Mouse (Mus musculus) intestine, postnatal 0 days (tissue): ENCODE measurements around the gene Tprgl. TPM values are rescaled to one million over a fixed set of nuclear protein-coding genes. Genes with fewer than 3 reads are reported as not detected.

ENCODE experiments used
- ATAC-seq: fragments of 200-750 bp; cut with Nextera tagmentation; 2 replicates; pipeline ENCODE4 v1.8.0; 2017; ENCODE audit warnings: mild to moderate bottlenecking, moderate TSS enrichment, moderate library complexity
- H3K27ac ChIP-seq: fragments of 300-500 bp; sonication (generic); 2 replicates; pipeline ENCODE4 v1.5.1; 2014; ENCODE audit warnings: mild to moderate bottlenecking, low read depth, low read length, moderate library complexity
- H3K27me3 ChIP-seq: fragments of 300-500 bp; sonication (generic); replicated peaks from 2 replicates; pipeline ENCODE4 v1.6.1; 2014; ENCODE audit warnings: low read length, mixed read lengths; ENCODE audit not compliant: control insufficient read depth, insufficient read depth
- H3K36me3 ChIP-seq: fragments of 300-500 bp; sonication (generic); 2 replicates; pipeline ENCODE4 v1.6.1; 2014; ENCODE audit warnings: mild to moderate bottlenecking, moderate library complexity; ENCODE audit not compliant: control insufficient read depth, insufficient read depth
- H3K4me1 ChIP-seq: fragments of 300-500 bp; sonication (generic); replicated peaks from 2 replicates; pipeline ENCODE4 v1.6.1; 2014; ENCODE audit warnings: antibody characterized with exemption, low read length, mixed read lengths; ENCODE audit not compliant: control insufficient read depth, insufficient read depth
- H3K4me2 ChIP-seq: fragments of 300-500 bp; sonication (generic); replicated peaks from 2 replicates; pipeline ENCODE4 v1.6.1; 2014; ENCODE audit warnings: low read depth, mild to moderate bottlenecking, moderate library complexity
- H3K4me3 ChIP-seq: fragments of 300-500 bp; sonication (generic); 2 replicates; pipeline ENCODE4 v1.5.1; 2014; ENCODE audit warnings: low read depth, low read length
- H3K9ac ChIP-seq: fragments of 300-500 bp; sonication (generic); 2 replicates; pipeline ENCODE4 v1.6.1; 2014; ENCODE audit warnings: mild to moderate bottlenecking, low read depth, low read length
- H3K9me3 ChIP-seq: fragments of 300-500 bp; sonication (generic); 2 replicates; pipeline ENCODE4 v1.6.1; 2016; ENCODE audit warnings: mixed run types; ENCODE audit not compliant: control insufficient read depth
- CTCF ChIP-seq: sonication (generic); IDR thresholded peaks from 2 replicates; pipeline ENCODE4 v1.5.1; 2016; ENCODE audit warnings: low read depth, mild to moderate bottlenecking, control low read depth, antibody characterized with exemption, moderate library complexity
- WGBS: fragments of 180-500 bp; shearing (Covaris S2); extraction: QIAGEN DNeasy Blood & Tissue Kit; methylation state at CpG from one replicate; pipeline ENCODE4 v1.1.7; 2014; 5-methylcytosine and 5-hydroxymethylcytosine counted together
- polyA plus RNA-seq: library from polyadenylated mRNA; unstranded; fragments of >200 nt; fragmentation: Nextera tagmentation; extraction: Ambion mirVana; gene quantifications from 2 replicates; pipeline ENCODE4 v1.2.1, GENCODE M21; 2015

Tprgl gene
- polyA plus RNA-seq, 1 experiment from 2014 or later = 95.4 TPM

DNA sequence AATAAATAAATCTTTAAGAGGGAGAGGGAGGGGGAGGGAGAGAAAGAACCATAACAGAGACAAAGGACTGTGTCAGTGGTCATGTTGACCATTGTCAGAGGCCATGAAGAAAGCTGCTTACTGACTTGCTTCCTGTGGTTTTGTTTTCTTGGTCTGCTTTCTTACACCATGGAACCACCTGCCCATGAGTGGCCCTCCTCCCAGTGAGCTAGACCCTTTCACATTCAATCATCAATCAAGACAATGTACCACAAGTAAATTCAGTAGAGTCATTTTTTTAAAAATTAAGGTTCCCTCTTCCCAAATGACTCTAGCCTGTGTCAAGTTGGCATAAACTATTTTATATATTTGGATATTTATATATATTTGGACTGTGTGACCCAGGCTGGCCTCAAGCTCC is 30.5 kb downstream of the Tprgl start:
- Histone ChIP-seq H3K9ac (no peak overlapping the region), H3K9me3 (no peaks in the 10 kb centered on the region), H3K27ac (no peak overlapping the region), H3K4me1 (no peaks in the 10 kb centered on the region), H3K4me2 (no peak overlapping the region), H3K4me3 (no peak overlapping the region), H3K36me3 (no peaks in the 10 kb centered on the region), H3K27me3 (0 out of 2 replicates have a peak, but pooled peaks cover 5% of the 10 kb centered on the region)
- no peak for ATAC-seq
- no peak for TF ChIP-seq CTCF

- TF ChIP-seq CTCF = no peak
- no peaks in the 10 kb centered on the region for H3K36me3 ChIP-seq
- H3K27ac ChIP-seq = no peak overlapping the region
- 0 out of 2 replicates have a peak, but pooled peaks cover 5% of the 10 kb centered on the region for H3K27me3 ChIP-seq
- H3K4me1 ChIP-seq = no peaks in the 10 kb centered on the region
- no peaks in the 10 kb centered on the region for H3K9me3 ChIP-seq
- ATAC-seq = no peak
- H3K4me2 ChIP-seq = no peak overlapping the region
- no peak overlapping the region for H3K4me3 ChIP-seq
- WGBS = 71% methylated on average over 3 of the region's 3 CpGs
- no peak overlapping the region for H3K9ac ChIP-seq
Observed at GRCm38 (mm10) chr4:154127273-154127672, 33.2 kb downstream of the Tprgl start.

- ATAC-seq = no peak
- no peaks in the 10 kb centered on the region for H3K4me1 ChIP-seq
- TF ChIP-seq CTCF = no peak
- H3K4me2 ChIP-seq = no peak overlapping the region
- 63% methylated on average over 5 of the region's 5 CpGs for WGBS
- H3K9ac ChIP-seq = no peak overlapping the region
- no peaks in the 10 kb centered on the region for H3K9me3 ChIP-seq
- H3K4me3 ChIP-seq = no peak overlapping the region
- H3K36me3 ChIP-seq = no peaks in the 10 kb centered on the region
- no peak overlapping the region for H3K27ac ChIP-seq
- 0 out of 2 replicates have a peak, but pooled peaks cover 1% of the 10 kb centered on the region for H3K27me3 ChIP-seq
Observed at GRCm38 (mm10) chr4:154125202-154125601, 35.3 kb downstream of the Tprgl start.

GRCm38 (mm10) chr4:154123553-154123952 is 36.9 kb downstream of the Tprgl start:
- Histone ChIP-seq H3K4me1 (no peaks in the 10 kb centered on the region), H3K4me2 (no peak overlapping the region), H3K27me3 (no peaks in the 10 kb centered on the region), H3K9me3 (no peaks in the 10 kb centered on the region), H3K9ac (no peak overlapping the region), H3K27ac (no peak overlapping the region), H3K4me3 (no peak overlapping the region), H3K36me3 (no peaks in the 10 kb centered on the region)
- WGBS = 63% methylated on average over 6 of the region's 6 CpGs
- ATAC-seq = no peak
- TF ChIP-seq CTCF = no peak

DNA sequence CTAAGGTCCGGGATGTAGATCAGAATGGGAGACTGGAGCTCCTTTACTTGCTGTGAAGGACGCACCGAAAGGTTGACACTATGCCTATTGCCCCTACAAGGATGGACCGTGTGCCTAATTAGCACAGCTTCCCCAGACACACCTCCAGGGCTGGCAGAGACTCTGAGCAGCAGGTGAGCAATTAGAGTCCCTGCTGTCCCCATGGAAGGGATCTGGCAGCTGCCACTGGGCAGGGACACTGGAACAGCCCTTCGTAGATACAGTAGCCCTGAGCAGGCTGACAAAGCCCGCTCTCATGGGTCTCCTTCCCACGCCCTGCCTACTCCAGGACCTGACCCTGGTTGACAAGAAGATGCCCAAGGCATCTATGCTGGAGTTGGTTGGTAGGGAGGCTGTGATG is 38.1 kb downstream of the Tprgl start:
- Histone ChIP-seq H3K36me3 (no peaks in the 10 kb centered on the region), H3K27ac (no peak overlapping the region), H3K4me1 (no peaks in the 10 kb centered on the region), H3K27me3 (no peaks in the 10 kb centered on the region), H3K9ac (no peak overlapping the region), H3K4me2 (no peak overlapping the region), H3K9me3 (no peaks in the 10 kb centered on the region), H3K4me3 (no peak overlapping the region)
- no peak for TF ChIP-seq CTCF
- WGBS = 73% methylated on average over 7 of the region's 7 CpGs
- no peak for ATAC-seq

DNA sequence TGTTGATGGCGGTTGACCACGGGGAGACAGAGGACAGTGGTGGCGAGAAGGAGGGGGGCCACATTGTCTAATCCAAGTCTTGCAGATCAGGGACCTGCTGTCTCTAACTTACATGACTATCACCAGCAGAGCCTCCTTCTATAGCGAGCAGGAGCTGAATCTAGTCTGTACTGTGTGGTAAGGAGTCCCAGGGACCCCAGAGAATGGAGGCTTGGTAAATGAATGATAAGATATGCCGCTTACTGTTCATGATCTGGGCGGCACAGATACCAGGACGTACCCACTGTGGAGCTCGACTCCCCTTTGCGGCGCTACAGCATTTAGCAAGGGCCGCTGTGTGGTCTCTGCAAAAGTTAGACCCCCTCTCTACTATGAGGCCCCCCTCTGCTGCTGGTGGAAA is 38.7 kb downstream of the Tprgl start:
- Histone ChIP-seq H3K4me2 (no peak overlapping the region), H3K36me3 (no peaks in the 10 kb centered on the region), H3K9me3 (no peaks in the 10 kb centered on the region), H3K4me1 (no peaks in the 10 kb centered on the region), H3K4me3 (no peak overlapping the region), H3K27ac (no peak overlapping the region), H3K27me3 (no peaks in the 10 kb centered on the region), H3K9ac (no peak overlapping the region)
- 84% methylated on average over 11 of the region's 11 CpGs for WGBS
- ATAC-seq = no peak
- TF ChIP-seq CTCF = no peak

DNA sequence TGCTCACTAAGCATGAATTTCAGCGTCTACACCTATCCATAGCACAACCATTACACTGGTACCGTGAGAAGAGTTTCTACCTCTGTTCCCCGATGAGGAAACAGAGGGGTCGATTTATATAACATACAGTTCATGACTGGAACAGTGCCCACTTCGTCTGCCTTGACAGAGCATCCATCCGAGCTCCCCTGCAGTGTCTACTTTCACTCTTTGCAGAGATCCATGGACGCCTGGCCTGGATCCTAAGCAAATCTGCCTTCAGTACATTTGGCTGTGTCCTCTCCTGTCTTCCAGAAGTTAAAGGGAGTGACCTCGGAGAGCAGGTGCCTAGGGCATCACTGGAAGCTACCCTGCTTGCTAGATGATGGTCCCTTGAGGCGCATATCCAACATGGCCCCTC is 41.3 kb downstream of the Tprgl start:
- no peak for ATAC-seq
- no peaks in the 10 kb centered on the region for H3K27me3 ChIP-seq
- TF ChIP-seq CTCF = no peak
- no peaks in the 10 kb centered on the region for H3K4me1 ChIP-seq
- H3K9ac ChIP-seq = no peak overlapping the region
- no peak overlapping the region for H3K4me3 ChIP-seq
- no peak overlapping the region for H3K27ac ChIP-seq
- WGBS = 76% methylated on average over 9 of the region's 9 CpGs
- H3K4me2 ChIP-seq = no peak overlapping the region
- H3K36me3 ChIP-seq = no peaks in the 10 kb centered on the region
- no peaks in the 10 kb centered on the region for H3K9me3 ChIP-seq
